Comparison of ENCODE assay signal across 29 mouse cellular contexts in genomic region chr5:134923141-134923540, GRCm38 (mm10). TPM values are rescaled to one million over a fixed set of nuclear protein-coding genes. Genes with fewer than 3 reads are reported as not detected.
"Had no signal": no experiment of that assay in that cellular context is flagged by ENCODE, and none has a peak within 500 bp of the region (broad histone marks: within the 10 kb centered on the region; RNA-seq: fewer than 3 reads in every experiment).

No protein-coding gene starts in this region.

- H3K4me1 ChIP-seq: hindbrain, embryonic 10.5 days; hindbrain, embryonic 12.5 days; intestine, embryonic 15.5 days; limb, embryonic 13.5 days; limb, embryonic 15.5 days had no signal

- H3K4me2 ChIP-seq: heart, embryonic 11.5 days; hindbrain, embryonic 12.5 days; hindbrain, embryonic 14.5 days; intestine, embryonic 15.5 days; limb, embryonic 13.5 days; limb, embryonic 15.5 days had no signal

- H3K36me3 ChIP-seq: hindbrain, embryonic 10.5 days; hindbrain, embryonic 12.5 days; intestine, embryonic 15.5 days; limb, embryonic 13.5 days; limb, embryonic 15.5 days had no signal

- H3K4me3 ChIP-seq: heart, adult 2 months; hindbrain, embryonic 10.5 days; hindbrain, embryonic 12.5 days; intestine, embryonic 15.5 days; limb, embryonic 13.5 days; limb, embryonic 15.5 days had no signal

- DNase-seq: forebrain, postnatal 0 days; gastrocnemius, postnatal 14 days; gastrocnemius, postnatal 36 days; heart, adult 2 months; heart, postnatal 10 days; heart, postnatal 4 days; kidney, adult 18-20 months; kidney, adult 8-10 months; kidney, postnatal 10 days; kidney, postnatal 36 days; layer of hippocampus, adult 9-11 months; layer of hippocampus, postnatal 36 days; left cerebral cortex, postnatal 4 days had no signal

- H3K27ac ChIP-seq: heart, adult 2 months; hindbrain, embryonic 10.5 days; hindbrain, embryonic 12.5 days; hindbrain, embryonic 14.5 days; intestine, embryonic 15.5 days; limb, embryonic 13.5 days; limb, embryonic 15.5 days had no signal

- H3K9me3 ChIP-seq: hindbrain, embryonic 10.5 days; hindbrain, embryonic 12.5 days; intestine, embryonic 15.5 days; limb, embryonic 13.5 days; limb, embryonic 15.5 days had no signal

- ATAC-seq: forebrain, postnatal 0 days; hindbrain, embryonic 16.5 days; inflammation-experienced regulatory T-cells, adult 6 months; intestine, embryonic 15.5 days; intestine, postnatal 0 days had no signal

- H3K9ac ChIP-seq: forebrain, postnatal 0 days; hindbrain, embryonic 12.5 days; hindbrain, embryonic 14.5 days; intestine, embryonic 15.5 days; limb, embryonic 13.5 days; limb, embryonic 15.5 days had no signal

- H3K27me3 ChIP-seq: hindbrain, embryonic 12.5 days; intestine, embryonic 15.5 days; limb, embryonic 13.5 days; limb, embryonic 15.5 days had no signal

RNA-seq across cellular contexts. Expression of gene Cldn13, which starts 7.8 kb away (rescaled TPM):
- polyA plus RNA-seq: forebrain, postnatal 0 days; hindbrain, embryonic 16.5 days; inflammation-experienced regulatory T-cells, adult 6 months; intestine, postnatal 0 days had no signal

RNA-seq across cellular contexts. Expression of gene Tmem270, which starts 16.6 kb away (rescaled TPM):
- polyA plus RNA-seq: forebrain, postnatal 0 days; heart, adult 2 months; heart, embryonic 11.5 days; heart, embryonic 14.5 days; heart, embryonic 16.5 days; hindbrain, embryonic 10.5 days; hindbrain, embryonic 12.5 days; hindbrain, embryonic 14.5 days; hindbrain, embryonic 16.5 days; inflammation-experienced regulatory T-cells, adult 6 months; intestine, embryonic 15.5 days; intestine, postnatal 0 days; kidney, embryonic 14.5 days; kidney, embryonic 16.5 days; large intestine, adult 2 months; limb, embryonic 11.5 days; limb, embryonic 13.5 days; limb, embryonic 15.5 days had no signal

RNA-seq across cellular contexts. Expression of gene Cldn4, which starts 23.6 kb away (rescaled TPM):
- polyA plus RNA-seq: forebrain, postnatal 0 days; hindbrain, embryonic 14.5 days; hindbrain, embryonic 16.5 days; inflammation-experienced regulatory T-cells, adult 6 months had no signal
